Mouse (Mus musculus): ENCODE data around the gene Lipk.

Gene Lipk

DNA sequence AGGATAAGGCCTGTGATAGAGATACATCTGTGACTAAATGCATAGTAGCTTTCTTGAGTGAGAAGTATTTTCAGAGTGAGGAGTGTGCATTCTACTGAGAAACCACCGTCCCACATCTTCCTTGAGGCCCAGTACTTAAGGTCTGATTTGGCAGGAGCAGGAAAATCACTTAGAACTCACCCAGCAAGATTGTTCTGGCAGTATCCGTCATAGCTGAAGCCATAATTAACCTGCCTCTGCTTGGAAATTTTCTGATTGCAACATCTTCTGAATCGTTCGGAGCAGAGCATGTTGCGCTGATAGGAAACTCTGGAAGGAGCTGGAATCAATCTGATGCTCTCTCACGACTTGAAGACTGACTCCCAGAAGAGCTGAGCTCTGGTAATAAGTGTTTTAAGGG lies at the start of gene Lipk:
Gene Lipk, plus strand, starts transcription at position 289 of the 400 bp plus-strand sequence.
- no peak for DNase-seq (ENCODE audit: low spot score)

DNA sequence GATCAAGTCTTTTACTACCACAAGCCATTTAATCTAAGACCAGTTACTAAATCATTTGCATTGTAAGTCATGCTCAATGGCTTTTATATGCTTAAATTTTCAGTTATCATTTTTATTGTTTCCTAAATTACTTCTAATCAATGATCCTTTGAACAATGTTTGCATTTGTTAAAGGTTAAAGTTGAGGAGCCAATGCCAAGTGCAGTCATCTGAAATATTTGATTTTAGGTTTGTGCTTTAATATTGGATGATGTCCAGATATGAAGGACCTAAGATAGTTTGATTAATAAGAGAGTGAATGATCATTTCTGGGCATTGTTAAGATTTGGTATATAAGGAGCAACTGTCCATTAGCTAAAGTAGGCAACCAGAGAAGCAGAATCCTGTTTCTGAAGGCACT lies 47.2 kb upstream of the Lipk start, which contains the start of gene Lipf:
Gene Lipf, plus strand, starts transcription at position 301 of the 400 bp plus-strand sequence.
- DNase-seq (ENCODE audit: low spot score) = no peak

DNA sequence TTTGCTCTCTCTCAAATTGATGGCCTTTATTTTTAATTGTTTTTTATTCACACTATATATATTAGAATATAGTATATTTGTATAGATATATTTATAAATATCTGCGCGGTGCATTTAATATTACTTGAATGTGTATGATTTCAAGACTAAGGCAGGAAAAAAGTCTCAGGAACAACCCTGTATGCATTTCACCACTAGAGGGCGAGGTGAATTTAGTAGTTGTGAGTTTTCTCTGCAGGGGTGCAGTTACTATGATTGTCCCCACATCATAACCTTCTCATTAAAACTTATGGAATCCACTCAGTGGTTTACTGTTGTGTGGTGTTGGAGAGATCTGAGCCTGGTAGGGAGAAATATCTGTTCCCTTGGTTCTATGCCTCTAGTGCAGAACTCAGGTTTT lies 29.1 kb upstream of the Lipk start:
- no peak for DNase-seq (ENCODE audit: low spot score)

DNA sequence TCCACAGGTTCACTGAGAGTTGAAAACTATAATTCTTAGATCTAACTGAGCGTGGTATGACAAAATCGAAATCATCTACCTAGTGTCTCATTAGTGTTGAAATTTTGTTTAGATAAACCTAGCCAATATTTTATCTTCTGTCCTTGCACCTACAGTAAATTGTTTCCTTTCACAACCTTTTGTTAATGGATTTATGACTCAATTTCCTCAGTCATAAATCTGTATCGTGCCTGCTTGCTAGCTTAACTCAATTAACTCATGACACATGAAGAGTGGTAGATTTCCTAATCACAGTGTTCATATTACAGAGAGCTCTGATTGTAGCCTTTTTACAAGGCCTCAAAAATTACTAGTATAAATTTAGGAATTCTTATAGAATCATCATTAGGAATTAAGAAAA lies 25.0 kb upstream of the Lipk start:
- DNase-seq (ENCODE audit: low spot score) = no peak

DNA sequence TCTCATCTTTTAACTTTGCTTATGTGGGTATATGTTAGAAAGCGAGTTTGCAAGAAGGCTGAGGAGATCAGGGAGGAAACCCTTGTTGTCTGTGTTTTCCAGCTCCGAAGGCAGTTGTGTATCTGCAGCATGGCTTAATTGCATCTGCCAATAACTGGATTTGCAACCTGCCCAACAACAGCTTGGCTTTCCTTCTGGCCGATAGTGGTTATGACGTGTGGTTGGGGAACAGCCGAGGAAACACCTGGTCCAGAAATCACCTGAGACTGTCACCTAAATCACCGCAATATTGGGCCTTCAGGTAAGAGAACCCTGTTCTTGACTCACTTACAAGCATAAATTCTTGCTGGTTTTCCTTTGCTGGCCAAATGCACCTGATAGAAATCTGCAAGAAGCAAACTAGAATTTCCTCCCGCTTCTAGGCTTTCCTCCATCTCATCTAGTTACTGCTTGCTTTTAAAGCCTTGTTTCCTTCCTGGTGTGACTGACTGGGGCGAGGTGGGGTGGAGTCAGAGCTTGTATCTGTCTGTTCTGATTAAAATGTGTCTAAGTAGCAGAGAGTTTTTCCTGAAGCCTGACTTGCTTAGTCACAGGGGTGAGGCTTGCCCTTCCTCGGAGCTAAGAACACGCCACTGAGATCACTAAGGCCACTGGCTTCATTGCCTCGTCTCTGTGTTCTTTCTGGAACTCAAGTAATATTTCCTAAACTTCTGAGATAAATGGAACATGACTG lies 13.5 kb downstream of the Lipk start:
- no peak for DNase-seq (ENCODE audit: low spot score)

DNA sequence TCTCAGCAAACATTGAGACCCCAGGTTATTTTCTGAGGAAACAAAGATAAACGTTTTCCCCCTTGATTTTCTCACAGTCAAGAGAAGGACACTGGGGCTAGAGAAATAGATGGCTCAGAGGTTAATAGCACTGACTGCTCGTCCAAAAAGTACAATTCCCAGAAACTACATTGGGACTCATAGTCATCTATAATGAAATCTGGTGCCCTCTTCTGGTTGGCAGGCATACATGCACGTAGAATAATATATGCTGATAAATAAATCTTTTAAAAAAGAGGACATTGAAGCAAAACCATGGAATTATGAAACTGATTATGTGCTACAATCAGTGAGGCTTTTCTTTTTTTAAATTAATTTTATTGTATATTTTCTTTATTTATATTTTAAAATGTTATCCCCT lies 14.7 kb downstream of the Lipk start:
- DNase-seq (ENCODE audit: low spot score) = no peak

DNA sequence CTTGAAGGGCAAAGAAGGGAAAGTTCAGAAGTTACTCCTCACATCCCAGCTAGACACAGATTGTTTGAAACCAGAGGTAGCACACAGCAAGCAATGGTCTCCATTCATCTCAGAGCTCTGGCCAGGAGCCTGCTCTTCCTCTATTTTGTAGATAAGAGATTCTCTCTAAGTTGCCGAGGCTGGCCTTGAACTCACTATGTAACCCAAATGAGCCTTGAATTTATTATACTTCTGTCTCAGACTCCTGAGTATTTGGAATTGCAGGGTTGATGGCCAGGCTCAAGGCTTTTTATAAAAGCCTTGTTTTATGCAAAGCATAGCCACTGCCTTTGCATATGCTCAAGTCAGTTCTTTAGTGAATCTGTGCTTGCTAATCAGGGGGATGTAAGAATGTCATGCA lies 31.6 kb downstream of the Lipk start:
- DNase-seq (ENCODE audit: low spot score) = no peak

DNA sequence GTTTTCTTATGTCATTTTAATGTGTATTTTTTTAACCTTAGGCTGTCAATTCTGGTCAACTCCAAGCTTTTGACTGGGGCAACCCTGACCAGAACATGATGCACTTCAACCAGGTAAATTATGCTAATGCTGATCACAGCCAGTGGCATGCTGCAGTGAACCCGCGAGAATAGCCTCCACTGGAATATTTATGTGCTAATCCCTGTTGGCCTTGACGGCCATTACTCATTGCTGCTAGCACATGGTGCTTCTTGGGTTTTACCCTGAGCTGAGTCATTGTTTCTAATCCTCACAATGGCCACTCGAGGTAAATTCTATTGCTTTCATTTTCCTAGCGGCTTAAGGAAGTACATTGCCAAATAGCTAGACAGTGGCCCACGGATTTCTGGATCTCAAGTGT lies 34.9 kb downstream of the Lipk start:
- no peak for DNase-seq (ENCODE audit: low spot score)

DNA sequence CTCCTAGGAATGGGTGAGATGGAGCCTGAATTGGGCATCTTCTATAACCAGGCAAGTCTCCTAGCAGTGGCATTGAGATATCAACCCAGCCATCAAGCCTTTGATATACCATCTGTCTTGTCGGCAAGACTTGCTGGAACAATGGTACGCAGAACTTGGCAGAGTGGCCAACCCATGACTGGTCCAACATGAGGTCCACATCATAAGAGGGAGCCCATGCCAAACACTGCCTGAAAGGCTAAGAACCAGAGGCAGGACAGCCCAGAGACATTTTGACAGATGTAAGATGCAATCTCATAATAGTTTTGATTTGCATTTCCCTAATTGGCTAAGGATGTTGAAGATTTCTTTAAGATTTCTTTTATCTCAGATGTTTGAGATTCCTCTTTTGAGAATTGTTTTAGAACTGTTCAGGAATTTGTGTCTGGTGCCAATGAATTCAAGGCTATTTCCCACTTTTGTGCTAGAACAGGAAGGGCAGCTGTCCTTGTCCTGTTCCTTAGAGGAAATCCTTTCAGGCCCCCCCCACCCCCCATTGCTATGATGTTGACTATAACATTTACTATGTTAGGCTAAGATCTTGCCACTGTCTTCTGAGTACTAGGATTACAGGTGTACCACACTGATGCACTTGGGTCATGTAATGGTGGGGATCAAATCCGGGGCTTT lies 41.4 kb downstream of the Lipk start:
- no peak for DNase-seq (ENCODE audit: low spot score)

DNA sequence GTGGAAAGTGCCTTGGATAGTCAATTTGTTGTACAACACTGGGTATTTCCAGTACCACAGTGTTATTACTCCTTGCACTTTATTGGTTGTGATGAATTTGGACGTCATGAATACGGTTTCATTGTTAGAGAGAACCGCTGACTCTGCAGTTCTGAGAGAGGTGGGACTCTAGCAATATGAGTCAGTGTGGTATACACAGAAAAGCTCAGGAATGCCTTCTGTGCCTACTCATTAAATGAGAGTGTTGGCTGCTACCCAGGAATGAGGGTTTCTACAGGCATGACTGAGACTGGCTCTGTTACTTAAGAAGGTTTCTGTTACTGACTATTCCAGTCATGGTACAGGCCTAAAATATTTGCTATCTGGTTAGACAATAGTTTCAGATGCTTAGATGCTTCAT lies 43.4 kb downstream of the Lipk start:
- no peak for DNase-seq (ENCODE audit: low spot score)

DNA sequence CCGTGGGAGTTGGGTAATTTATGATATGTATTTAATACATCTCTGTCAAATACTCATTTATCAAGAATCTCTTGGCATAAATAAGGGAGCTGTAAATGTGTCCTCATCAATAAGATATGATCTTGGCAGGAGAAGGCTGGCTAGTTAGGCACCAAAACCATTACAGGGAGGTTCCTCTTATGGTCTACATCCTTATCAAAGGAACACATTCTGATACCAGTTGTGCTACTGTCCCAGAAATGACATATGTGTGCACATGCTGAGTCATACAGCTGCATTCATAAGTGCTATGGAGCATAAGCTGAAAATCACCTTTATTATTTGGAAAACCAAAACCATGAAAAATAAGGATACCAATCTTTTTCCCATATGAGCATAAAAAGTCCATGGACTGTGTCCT lies 55.5 kb downstream of the Lipk start:
- DNase-seq (ENCODE audit: low spot score) = no peak

DNA sequence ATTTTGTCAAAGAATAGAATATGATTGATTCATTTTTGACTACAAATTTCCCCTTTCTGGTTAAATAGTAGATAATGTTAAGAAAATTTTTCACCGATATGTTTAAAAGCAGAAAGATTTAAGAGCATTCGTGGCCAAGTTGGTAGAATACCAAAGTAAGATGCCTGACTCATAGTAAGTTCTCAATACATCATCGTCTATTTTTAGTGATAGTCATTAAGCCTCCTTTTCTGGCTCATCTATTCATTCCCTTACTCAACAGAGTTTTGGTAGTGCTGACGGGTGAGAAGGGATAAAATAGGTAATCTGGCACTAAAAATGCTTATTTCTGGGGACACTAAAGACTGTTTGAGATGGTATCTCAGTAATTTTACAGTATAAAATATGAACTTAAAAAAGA lies 56.0 kb downstream of the Lipk start:
- no peak for DNase-seq (ENCODE audit: low spot score)

DNA sequence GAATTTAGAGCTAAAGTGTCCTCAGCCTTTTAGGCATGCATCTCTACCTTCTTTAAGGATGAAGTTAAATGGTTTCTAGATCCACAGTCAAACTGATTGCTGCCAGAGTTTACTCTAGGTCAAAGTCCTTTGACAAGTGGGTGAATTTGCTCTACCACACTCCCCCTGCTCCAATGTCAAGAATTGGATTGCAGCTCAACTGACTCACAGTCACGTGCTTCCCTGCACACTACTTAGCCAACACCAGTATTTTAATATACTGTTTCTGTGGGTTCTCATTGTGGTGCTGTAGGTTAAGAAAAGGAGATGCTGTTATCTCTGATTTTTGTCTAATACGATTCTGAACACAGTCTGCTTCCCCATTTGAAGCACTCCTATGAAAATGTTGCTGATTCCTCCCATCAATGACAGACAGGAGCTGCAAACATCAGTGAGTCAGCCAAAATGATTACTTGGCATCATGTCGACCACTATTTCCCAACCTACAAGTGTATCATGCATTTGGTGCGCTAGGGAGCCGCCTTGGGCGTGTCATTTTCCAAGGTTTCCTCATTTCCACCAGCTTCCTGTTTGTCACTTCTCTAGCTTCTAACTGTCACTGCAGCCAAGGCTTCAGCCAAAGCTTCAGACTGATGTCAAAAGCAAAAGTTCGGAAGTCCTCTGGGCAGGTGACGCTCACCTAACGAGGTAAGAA lies 58.8 kb downstream of the Lipk start, which contains the start of gene Lipn:
Gene Lipn, plus strand, starts transcription at position 580 of the 694 bp plus-strand sequence.
- no peak for DNase-seq (ENCODE audit: low spot score)

DNA sequence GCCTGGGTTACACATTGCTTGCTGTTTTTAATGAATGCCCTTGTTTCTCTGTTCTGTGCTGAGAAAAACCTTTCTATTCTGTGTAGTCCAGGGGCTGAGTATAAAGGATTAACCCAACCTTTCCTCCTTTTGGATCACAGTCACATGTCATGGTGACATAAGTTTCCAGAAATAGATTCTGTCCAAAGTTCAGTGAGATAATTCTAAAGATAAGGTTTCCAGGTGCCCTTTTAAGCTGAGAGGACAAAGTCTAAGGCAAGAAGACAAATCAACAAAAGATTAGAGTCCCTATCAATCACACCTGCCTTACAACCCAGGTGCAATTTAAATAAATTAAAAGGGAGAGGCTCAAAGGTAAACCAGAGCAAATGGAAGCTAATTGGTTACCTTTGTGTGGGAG lies 66.1 kb downstream of the Lipk start:
- DNase-seq (ENCODE audit: low spot score) = no peak

DNA sequence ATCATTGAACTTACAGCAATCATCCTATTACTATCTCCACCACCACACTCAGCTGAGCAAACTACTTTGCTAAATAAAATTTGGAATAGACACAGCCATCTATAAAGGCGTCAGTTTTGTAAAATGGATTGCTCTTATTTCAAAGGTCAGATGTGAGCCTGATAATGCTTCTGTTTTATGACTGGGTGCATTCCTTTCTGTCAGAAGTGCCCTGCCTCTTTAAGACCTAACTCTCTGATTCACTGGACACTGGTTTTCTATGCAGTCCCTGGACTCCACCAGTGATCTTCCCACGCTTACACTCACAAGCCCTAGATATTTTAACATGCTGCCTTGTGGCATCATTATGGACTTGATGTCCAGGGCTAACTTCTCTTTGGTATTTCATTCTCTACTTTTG lies 70.0 kb downstream of the Lipk start:
- DNase-seq (ENCODE audit: low spot score) = no peak

DNA sequence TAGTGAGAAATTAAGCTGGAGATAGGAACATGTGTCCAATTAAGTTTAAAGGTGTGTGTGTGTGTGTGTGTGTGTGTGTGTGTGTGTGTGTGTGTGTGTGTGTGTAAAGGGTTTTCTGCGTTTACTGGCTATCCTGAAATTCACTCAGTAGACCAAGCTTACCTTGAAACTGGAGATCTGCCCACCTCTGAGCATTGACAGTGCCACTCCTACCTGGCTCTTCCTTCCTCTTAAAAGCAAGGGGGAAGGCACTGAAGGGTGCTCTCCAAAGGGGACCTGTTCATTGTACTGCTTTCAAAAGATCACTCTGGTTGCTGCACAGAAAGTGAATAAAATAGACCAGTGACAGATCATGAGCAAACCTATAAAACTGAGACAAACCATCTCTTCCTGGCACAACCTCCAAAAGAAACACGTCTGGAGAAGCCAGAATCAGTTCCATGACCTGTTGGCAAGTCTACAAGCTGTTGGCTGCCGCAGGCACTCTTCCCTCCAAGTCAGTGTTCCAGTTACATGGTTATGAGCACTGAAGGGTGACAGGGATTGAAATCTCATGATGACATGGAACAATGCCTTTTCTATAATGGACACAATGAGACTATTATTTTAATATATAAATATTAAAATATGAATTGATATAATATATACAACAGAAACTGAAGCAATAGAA lies 81.1 kb downstream of the Lipk start:
- DNase-seq (ENCODE audit: low spot score) = no peak

DNA sequence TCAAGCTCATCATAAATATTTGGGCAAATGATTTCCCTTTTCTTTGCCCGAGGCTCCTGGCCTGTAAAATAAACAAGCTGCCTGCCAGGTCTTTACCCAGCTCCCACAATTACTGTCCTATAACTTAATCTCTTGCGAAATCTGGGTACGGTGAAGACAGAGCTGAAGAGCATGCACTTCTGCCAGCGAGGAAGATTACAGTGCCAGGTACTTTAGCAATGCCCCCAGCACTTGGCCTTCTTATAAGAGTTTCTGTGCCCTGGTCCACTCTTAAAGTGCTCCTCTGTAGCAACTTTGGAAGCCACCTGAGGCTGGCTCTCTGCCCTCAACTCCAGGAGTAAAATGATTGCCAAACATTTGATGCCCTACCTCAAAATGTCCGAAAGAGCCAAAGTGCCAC lies 87.3 kb downstream of the Lipk start:
- no peak for DNase-seq (ENCODE audit: low spot score)

DNA sequence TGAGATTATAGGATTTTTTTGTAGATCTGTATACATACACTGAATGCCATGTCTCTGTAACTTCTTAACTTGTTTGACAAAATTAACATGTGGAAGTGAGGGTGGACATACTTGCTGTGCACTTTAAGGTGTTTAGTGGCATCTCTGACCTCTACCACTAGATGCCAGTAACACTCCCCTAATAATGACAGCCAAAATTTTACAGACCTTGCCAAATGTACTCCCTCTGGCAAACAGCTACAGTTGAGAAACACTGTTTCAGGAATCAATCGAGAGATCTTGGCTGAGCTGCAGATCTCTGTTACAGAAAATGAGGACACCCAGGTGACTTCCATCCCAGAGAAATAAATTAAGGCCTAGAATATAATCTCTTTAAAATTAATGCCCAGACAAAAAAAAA lies 88.1 kb downstream of the Lipk start:
- DNase-seq (ENCODE audit: low spot score) = no peak

All from ovary, adult 18-20 months (tissue).